Mouse (Mus musculus) fibroblast of lung, adult 2 months (primary cell): Measurements from ENCODE around the gene Vwc2.

Experiments used
- DNase-seq: peaks from one replicate; pipeline ENCODE4 v3.0.0-alpha.2; 2011; ENCODE audit warnings: low read depth

Gene Vwc2

GRCm38 (mm10) chr11:11242694-11243377, 128.8 kb downstream of the Vwc2 start:
- DNase-seq, result no peak

GRCm38 (mm10) chr11:11257348-11257747, 143.3 kb downstream of the Vwc2 start:
- no peak for DNase-seq

DNA sequence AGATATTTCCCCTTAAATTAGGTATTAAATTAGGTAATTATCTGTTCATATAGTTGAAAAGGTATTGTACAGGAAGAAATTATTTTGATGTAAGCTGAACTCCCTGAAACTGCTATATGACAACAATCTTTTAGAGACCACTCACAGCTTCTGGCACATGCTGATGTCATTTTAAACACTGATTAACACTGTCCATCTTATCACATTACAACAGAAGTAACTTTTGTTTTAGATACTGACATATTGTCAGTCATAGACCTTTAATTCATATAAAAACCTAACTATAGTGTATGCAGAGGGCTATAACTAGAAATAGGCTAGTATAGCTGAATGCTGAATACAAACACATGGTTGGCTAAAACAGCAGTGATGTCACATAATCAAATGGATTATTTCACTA, 166.1 kb downstream of the Vwc2 start:
- DNase-seq, result no peak

DNA sequence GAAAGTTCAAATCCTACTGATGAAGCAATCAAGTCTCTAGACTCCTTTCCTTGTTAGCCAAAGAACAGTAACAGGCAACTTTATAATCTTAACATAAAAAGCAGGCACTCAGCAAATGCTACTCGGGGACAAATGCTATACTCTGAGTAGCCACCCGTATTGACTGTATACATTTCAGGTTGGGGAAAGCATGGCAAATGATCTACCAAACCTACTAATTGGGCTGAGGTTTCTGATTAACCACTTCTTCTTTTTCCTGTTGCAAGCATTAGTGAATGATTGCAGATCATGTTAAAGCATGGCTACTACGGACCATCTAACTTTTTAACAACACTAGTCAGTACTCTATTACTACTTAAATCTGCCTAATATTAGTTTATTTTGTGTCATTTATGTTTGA, 169.5 kb downstream of the Vwc2 start:
- no peak for DNase-seq
